Mouse (Mus musculus): ENCODE data around the gene Fbxo17.
"Not testable (repeated sequence)": the region's sequence is repeated elsewhere in the genome, so short reads cannot be mapped to it uniquely, and the experiment has no call there.

Fbxo17 gene

GRCm38 (mm10) chr7:28716590-28717281 lies at the start of gene Fbxo17:
Gene Fbxo17, plus strand, starts transcription at chr7:28716804.
- DNase-seq (ENCODE audit: low read depth) = no peak

- no peak for DNase-seq (ENCODE audit: low read depth)
These were observed 45.4 kb upstream of the Fbxo17 start for GRCm38 (mm10) chr7:28671172-28671571.

- no peak for DNase-seq (ENCODE audit: low read depth)
These were observed 44.3 kb upstream of the Fbxo17 start for GRCm38 (mm10) chr7:28672276-28672675.

GRCm38 (mm10) chr7:28672786-28673185 lies 43.8 kb upstream of the Fbxo17 start:
- not testable (repeated sequence) for DNase-seq (ENCODE audit: low read depth)

GRCm38 (mm10) chr7:28674994-28675393 lies 41.6 kb upstream of the Fbxo17 start:
- no peak for DNase-seq (ENCODE audit: low read depth)

GRCm38 (mm10) chr7:28675746-28676145 lies 40.9 kb upstream of the Fbxo17 start:
- no peak for DNase-seq (ENCODE audit: low read depth)

GRCm38 (mm10) chr7:28676811-28677541 lies 39.6 kb upstream of the Fbxo17 start:
- no peak for DNase-seq (ENCODE audit: low read depth)

- DNase-seq (ENCODE audit: low read depth) = no peak
These were observed 39.0 kb upstream of the Fbxo17 start for GRCm38 (mm10) chr7:28677624-28678023.

GRCm38 (mm10) chr7:28691075-28691474 lies 25.5 kb upstream of the Fbxo17 start:
- DNase-seq (ENCODE audit: low read depth) = no peak

GRCm38 (mm10) chr7:28692545-28693320 lies 23.9 kb upstream of the Fbxo17 start, which contains the start of gene Fbxo27:
Gene Fbxo27, plus strand, starts transcription at chr7:28692849.
- no peak for DNase-seq (ENCODE audit: low read depth)

- DNase-seq (ENCODE audit: low read depth) = peak; percentile 59
These were observed 23.2 kb upstream of the Fbxo17 start for GRCm38 (mm10) chr7:28693321-28693966.

- no peak for DNase-seq (ENCODE audit: low read depth)
These were observed 22.2 kb upstream of the Fbxo17 start for GRCm38 (mm10) chr7:28694423-28694822.

GRCm38 (mm10) chr7:28694966-28695511 lies 21.6 kb upstream of the Fbxo17 start:
- no peak for DNase-seq (ENCODE audit: low read depth)

- no peak for DNase-seq (ENCODE audit: low read depth)
These were observed 19.3 kb upstream of the Fbxo17 start for GRCm38 (mm10) chr7:28697277-28697676.

- no peak for DNase-seq (ENCODE audit: low read depth)
These were observed 16.3 kb upstream of the Fbxo17 start for GRCm38 (mm10) chr7:28700269-28700668.

GRCm38 (mm10) chr7:28701306-28701705 lies 15.3 kb upstream of the Fbxo17 start:
- not testable (repeated sequence) for DNase-seq (ENCODE audit: low read depth)

GRCm38 (mm10) chr7:28702601-28703143 lies 13.9 kb upstream of the Fbxo17 start:
- no peak for DNase-seq (ENCODE audit: low read depth)

- DNase-seq (ENCODE audit: low read depth) = no peak
These were observed 7.2 kb upstream of the Fbxo17 start for GRCm38 (mm10) chr7:28709454-28709853.

- no peak for DNase-seq (ENCODE audit: low read depth)
These were observed 5.6 kb upstream of the Fbxo17 start for GRCm38 (mm10) chr7:28710962-28711361.

- DNase-seq (ENCODE audit: low read depth) = no peak
These were observed 1.9 kb upstream of the Fbxo17 start for GRCm38 (mm10) chr7:28714667-28715066.

GRCm38 (mm10) chr7:28715598-28715997 lies 1.0 kb upstream of the Fbxo17 start:
- no peak for DNase-seq (ENCODE audit: low read depth)

- no peak for DNase-seq (ENCODE audit: low read depth)
These were observed 1.1 kb downstream of the Fbxo17 start for GRCm38 (mm10) chr7:28717726-28718125.
